Mouse (Mus musculus): ENCODE data around the gene Tma16. TPM values are rescaled to one million over a fixed set of nuclear protein-coding genes. Genes with fewer than 3 reads are reported as not detected.
A peak's percentile ranks its signal among the peaks of the same experiment; 100 is the strongest.

The Tma16 gene
- total RNA-seq (2022), result 1 to 10 TPM; 3.2 to 4.1 (median 3.7) TPM

DNA sequence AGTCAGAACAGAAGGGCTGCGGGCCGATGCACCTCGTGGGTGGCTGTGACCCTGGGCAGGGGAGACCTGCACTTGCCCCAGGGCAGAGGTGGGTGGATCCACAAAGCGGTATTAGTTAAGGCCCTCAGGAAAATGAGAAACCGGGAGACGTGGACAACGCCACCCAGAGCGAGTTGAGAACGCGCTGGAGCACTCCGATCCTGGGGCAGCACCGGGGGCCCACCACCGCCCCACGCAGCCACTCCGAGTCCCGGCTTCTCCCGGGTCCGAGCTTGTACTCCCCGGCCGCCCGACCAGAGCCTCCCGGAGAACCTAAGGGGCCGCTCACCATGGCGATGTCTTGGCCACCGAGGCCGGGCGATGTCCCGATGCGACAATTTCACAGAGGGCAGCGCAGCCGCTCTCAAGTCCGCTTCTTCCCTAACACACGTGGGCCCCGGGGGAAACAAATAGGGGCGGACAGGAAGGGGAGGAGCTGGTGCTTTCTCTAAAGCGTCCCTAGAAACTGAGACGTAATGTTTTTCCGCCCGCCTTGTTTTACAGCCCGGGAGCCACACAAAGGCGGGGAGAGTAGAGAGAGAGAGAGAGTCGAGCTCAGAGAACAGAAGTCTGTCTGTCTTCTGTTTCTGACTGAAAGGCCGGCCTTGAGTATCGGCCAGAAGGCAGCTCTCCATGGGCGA is at the start of gene Tma16:
TSS of gene Tma16 (minus strand) at position 447 of the 680 bp plus-strand sequence.
- DNase-seq (ENCODE audit: low spot score), result peak; percentile 84

- no peak for DNase-seq (ENCODE audit: low spot score)
These were observed 34.2 kb upstream of the Tma16 start for GRCm38 (mm10) chr8:66520576-66520975.

GRCm38 (mm10) chr8:66519149-66519548 is 32.8 kb upstream of the Tma16 start:
- DNase-seq (ENCODE audit: low spot score), result no peak

DNA sequence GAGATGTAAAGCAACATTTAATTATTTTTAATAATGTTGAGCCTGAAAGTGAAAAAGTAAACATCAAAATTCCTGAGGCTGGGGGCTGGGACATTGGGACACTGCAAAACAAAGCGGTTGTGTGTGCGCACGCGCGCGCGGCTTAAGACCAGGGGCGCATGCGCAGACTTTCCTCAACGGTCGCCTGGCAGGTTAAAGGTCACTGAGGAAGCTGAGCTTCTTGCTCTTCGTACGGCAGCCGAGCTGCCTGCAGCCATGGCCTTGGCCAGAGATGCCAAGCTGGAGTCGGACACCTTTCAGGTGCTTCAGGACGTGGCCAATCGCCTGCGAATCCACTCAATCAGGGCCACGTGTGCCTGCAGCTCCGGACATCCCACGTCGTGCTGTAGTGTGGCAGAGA is 25.2 kb upstream of the Tma16 start, which contains the start of gene Tktl2:
TSS of gene Tktl2 (plus strand) at position 220 of the 400 bp plus-strand sequence.
- no peak for DNase-seq (ENCODE audit: low spot score)

DNA sequence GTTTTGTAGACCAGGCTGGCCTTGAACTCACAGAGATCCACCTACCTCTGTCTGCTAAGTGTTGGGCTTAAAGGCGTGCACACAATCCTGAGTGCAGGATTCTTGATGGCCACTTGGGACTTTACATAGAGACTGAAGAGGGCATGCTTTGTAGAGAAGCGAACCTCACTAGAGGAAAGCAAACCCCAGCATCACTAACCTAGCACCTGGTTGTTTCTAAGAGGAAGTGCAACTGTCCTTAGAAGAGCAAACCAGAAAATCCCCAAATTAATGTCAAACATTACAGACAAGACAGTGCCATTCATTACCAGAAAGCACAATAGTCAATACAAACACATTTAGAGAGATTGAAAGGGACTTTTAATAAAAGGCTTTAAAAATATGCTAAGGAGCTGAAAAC is 17.1 kb upstream of the Tma16 start:
- no peak for DNase-seq (ENCODE audit: low spot score)

DNA sequence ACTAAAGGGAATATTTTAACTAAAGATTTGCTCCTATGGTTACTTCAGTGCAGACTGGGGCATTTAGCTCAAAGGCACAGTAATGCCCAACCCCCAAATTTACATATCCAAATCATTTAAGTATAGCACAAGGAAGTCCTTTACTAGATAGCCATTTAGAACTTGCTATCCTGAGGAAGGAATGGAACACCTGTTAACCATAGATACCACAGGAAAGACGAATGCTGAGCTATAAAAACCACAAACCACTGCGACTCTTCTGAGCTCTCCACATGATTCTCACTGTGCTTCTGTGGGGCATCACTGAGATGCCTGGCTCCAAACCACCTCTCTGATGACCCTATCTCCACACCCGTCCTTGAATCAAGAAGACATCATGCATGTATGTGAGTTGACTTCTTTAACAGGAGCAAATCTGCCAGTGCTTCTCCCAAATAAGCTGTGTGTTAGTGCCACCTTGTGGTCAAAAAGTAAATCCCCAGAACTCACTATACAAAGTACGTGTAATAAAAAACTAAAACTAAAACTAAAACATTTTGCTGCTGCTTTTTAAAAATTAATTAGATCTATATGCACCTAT is 10.8 kb upstream of the Tma16 start:
- peak; percentile 43 for DNase-seq (ENCODE audit: low spot score)

DNA sequence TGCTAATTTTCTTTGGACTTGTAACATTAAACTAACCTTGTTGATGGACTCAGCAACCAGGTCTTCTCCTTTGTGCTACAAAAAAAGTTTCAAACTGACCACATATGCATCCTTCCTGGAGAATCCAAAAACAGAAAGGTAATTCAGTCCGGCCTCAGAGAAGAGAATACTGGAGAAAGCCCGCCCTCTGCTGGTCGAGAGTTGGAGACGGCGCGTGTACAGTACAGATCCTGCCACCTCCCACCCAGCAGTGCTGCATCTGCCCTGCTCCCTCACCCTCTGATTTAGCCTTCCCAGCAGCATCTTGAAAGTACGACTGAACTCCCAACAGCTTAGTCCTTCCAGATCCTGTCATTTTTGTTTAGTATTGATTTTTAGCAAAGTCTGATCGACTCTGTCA is 9.4 kb upstream of the Tma16 start:
- DNase-seq (ENCODE audit: low spot score), result peak; percentile 59

DNA sequence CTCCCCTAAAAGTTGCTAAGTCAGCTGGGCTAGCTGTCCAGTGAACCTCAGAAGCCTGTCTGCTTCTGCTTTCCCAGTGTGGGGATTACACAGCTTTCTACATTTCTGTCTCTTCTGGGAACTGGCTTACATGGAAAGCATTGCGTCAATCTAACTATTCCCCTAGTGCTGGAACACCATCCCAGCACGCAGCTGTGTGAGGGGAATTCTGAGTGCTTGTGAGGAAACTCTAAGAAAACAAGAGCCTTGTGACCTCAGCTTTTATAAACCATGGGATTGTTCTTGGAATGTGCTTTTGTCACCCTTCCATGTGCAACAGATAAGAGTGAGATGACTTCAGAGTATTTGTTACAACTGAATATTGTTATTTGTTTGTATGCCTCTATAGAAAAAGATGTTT is 8.2 kb upstream of the Tma16 start:
- DNase-seq (ENCODE audit: low spot score), result peak; percentile 40

GRCm38 (mm10) chr8:66490624-66491023 is 4.3 kb upstream of the Tma16 start:
- DNase-seq (ENCODE audit: low spot score), result no peak

DNA sequence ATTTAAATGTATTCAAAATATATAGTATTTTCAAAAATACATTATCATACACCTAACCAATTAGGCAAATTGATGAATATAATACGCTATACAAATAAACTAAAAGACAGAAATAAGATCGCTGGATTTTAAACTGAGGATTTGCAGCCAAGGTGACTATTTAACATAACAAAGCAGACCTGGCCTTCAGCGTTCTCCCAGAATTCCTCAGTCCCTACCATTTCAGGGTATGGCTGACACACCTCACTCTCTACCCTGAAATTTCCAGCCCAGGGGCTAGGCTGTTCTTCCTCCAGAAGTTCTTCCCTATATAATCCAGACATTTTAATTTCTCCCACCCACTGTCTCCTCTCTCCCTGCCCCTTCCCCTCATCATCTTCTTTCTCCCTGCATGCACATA is 2.2 kb upstream of the Tma16 start:
- DNase-seq (ENCODE audit: low spot score), result no peak

GRCm38 (mm10) chr8:66476880-66477279 is 9.4 kb downstream of the Tma16 start:
- DNase-seq (ENCODE audit: low spot score), result no peak

- DNase-seq (ENCODE audit: low spot score), result no peak
These were observed 16.5 kb downstream of the Tma16 start for GRCm38 (mm10) chr8:66469821-66470220.

DNA sequence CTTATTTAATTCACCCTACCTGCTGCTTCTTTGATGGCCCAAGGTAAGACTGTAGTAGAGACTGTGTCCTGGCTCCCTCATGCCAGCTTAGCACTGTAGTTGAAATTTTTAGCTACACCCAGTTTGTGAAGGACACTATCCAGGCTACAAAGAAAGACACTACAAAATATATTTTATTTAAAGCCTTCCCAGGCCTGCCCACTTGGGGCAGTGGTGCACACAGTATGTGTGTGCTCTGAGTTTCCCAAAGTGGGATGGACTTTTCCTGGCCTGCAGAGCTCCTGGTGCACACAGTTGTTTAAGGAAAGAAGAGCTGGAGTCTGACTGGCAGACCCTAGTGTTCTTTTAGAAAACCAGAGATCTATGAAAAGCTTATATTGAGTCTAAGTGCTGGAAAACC is 29.3 kb downstream of the Tma16 start:
- DNase-seq (ENCODE audit: low spot score), result no peak

GRCm38 (mm10) chr8:66450691-66451090 is 35.6 kb downstream of the Tma16 start:
- no peak for DNase-seq (ENCODE audit: low spot score)

DNA sequence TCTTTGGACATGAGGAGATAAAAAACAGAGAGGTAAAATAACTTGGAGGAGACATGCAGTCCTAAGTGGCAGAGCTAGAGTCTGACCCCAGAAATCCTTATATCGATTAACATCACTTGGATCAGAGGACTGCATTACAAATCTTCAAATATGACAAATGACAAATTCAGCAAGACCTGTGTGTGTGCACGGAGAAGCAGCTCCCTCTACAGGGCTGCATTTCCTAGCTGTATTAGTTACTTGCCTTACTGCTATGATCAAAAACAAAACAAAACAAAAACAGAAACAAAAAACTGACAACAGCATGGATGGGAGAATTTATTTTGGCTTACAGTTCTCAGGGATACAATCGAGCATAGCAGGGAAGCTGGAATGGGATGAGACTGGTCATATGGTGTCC is 41.0 kb downstream of the Tma16 start:
- no peak for DNase-seq (ENCODE audit: low spot score)

- no peak for DNase-seq (ENCODE audit: low spot score)
These were observed 42.2 kb downstream of the Tma16 start for GRCm38 (mm10) chr8:66444141-66444540.

DNA sequence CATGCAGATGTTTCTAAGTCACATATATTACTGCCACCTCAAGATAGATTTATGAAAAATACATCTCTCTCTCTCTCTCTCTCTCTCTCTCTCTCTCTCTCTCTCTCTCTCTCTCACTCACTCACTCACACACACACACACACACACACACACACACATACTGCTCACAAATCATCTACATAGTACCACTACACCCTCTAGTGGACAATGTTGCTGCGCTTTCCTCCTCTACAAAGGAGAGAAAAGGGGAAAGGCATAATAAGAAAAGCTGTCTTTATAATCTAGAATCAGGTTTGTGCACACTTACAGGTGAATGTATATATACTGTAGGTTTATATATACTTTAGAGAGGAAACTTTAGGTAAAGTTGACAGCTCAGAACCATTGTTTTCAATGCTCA is 43.6 kb downstream of the Tma16 start:
- no peak for DNase-seq (ENCODE audit: low spot score)

DNA sequence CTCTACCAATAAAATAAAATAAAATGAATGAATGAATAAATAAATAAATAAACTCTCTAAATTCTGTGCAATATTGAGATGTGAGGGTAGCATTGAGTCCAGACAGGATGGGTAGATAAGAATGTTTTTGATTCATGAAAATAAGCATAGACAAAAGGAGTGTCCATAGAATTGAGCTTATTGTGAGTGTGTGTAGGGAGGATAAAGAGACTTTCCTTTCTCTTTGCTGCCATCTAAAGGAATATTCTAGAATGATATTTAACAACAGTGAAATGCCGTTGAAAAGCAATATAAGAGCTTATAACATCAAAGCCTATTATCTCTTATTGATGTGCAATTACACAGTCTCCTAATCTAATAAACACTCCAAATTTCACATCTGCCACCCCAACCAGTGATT is 45.2 kb downstream of the Tma16 start:
- no peak for DNase-seq (ENCODE audit: low spot score)

- DNase-seq (ENCODE audit: low spot score), result peak; percentile 14
These were observed 47.9 kb downstream of the Tma16 start for GRCm38 (mm10) chr8:66438468-66438867.

DNA sequence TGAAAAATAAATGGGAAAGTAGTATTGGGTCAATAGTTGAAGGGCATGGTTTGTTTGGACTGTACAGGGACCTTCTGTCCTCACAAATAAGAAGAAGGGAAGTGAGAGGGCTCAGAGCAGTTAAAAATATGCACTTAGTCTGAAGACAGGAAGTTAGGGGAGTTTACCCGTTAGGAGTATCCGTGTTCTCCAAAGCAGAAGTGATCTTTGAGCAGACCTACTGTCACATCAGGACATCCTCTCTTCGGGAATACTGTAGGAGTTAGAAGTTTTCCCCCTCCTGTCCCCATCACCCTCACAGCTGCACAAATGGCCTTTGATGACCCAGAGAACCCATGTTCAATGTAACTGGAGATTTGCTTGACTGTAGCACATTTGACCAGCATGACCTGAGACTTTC is 48.4 kb downstream of the Tma16 start:
- DNase-seq (ENCODE audit: low spot score), result peak; percentile 20

DNA sequence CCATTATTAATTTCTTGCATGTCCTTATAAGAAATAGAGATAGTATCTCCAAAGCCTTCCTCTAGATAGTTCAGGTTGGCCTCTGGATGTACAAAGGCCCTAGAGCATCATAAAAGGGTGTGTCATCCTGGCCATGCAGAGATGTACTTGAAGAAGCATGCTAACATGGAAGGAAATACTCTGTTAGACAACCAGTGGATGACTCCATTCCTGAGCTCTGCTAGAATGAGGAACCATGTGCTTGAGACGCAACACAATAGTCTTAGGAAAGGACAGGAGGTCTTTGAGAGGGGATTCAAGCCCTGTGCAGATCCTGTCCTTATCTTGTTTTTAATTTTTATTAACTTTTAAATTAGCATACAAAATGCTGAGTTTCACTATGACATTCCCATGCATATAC is 49.5 kb downstream of the Tma16 start:
- no peak for DNase-seq (ENCODE audit: low spot score)

- DNase-seq (ENCODE audit: low spot score), result no peak
These were observed 52.8 kb downstream of the Tma16 start for GRCm38 (mm10) chr8:66433577-66433976.

GRCm38 (mm10) chr8:66430639-66431038 is 55.7 kb downstream of the Tma16 start:
- no peak for DNase-seq (ENCODE audit: low spot score)

Data from heart, adult 8-10 months (tissue).